Mouse (Mus musculus): ENCODE results near the gene Fxyd6. TPM values are rescaled to one million over a fixed set of nuclear protein-coding genes. Genes with fewer than 3 reads are reported as not detected.

The Fxyd6 gene
- total RNA-seq (2015) = not detected in 2 replicates
- 0.07 TPM in 1 of 2 replicates, not detected in the other for total RNA-seq (2017)

DNA sequence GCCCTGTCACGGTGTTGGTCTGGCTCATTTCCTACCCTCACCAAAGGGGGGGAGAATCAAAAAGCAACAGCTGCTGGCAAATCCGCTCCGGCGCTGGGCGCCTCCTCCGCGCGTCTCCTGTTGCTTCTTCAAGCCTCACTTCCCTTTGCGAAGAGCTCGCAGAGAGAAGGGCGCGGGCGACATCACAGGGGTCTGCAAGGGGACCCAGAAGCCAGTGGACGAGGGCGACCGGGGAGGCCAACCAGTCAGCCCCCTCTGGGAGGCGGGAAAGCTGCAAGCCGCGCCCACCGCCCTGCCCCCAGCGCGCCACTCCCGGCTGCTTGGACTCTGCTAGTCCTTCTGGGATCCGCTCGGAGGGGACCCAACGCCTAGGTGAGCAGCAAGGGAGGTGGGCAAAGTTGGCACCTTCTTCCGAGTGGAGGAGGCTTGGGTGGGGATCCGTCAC lies at the start of gene Fxyd6:
Gene Fxyd6, plus strand, starts transcription at position 69 of the 445 bp plus-strand sequence.
- ATAC-seq (replicated peaks; ENCODE audit: poor library complexity) = no peak

GRCm38 (mm10) chr9:45321465-45321864 lies 48.5 kb upstream of the Fxyd6 start:
- ATAC-seq (replicated peaks; ENCODE audit: poor library complexity) = no peak

DNA sequence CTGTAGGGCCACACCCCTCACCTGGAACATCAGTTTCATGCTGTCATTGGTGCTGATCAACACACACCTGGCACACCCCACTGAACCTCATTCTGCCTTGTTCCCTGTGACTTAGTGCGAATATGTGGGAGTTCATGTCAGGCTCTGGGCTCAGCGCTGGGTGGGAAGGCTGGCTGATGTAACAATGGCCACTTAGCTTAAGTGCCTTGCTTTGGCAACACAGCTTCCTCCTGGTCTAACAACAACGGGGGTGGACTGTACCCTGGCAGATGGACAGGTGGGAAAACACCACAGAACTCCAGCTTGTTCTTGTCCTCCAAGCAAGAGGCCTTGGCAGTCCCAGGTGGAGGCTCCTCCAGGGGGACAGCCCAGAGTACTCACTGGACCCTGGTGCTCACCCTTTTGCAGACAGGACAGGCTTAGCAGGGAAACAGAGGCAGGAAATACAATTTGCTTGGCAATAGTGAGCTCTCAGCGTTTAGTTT lies 48.0 kb upstream of the Fxyd6 start:
- no peak for ATAC-seq (replicated peaks; ENCODE audit: poor library complexity)

GRCm38 (mm10) chr9:45326390-45326789 lies 43.6 kb upstream of the Fxyd6 start:
- ATAC-seq (replicated peaks; ENCODE audit: poor library complexity) = no peak

GRCm38 (mm10) chr9:45328263-45328662 lies 41.7 kb upstream of the Fxyd6 start:
- no peak for ATAC-seq (replicated peaks; ENCODE audit: poor library complexity)

- ATAC-seq (replicated peaks; ENCODE audit: poor library complexity) = peak; percentile 42; the same call in 1 of the 2 replicates
These were observed 40.4 kb upstream of the Fxyd6 start for GRCm38 (mm10) chr9:45329577-45329976.

GRCm38 (mm10) chr9:45337406-45337805 lies 32.6 kb upstream of the Fxyd6 start:
- ATAC-seq (replicated peaks; ENCODE audit: poor library complexity) = no peak

DNA sequence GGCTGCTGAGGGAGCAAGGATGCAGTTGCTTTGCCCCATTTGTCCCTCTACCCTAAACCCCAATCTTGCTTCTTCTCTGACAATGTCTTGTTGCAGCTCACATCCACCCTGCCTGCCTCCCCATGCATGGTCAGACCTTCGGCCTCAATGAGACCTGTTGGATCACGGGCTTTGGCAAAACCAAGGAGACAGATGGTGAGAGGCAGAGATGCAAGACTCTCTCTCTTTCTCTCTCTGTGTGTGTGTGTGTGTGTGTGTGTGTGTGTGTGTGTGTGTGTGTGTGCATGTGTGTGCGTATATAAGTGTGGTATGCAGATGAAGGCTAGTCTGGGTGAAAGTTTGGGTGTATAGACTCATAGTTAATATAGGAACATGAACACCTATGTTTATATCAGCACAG lies 26.9 kb upstream of the Fxyd6 start:
- no peak for ATAC-seq (replicated peaks; ENCODE audit: poor library complexity)

DNA sequence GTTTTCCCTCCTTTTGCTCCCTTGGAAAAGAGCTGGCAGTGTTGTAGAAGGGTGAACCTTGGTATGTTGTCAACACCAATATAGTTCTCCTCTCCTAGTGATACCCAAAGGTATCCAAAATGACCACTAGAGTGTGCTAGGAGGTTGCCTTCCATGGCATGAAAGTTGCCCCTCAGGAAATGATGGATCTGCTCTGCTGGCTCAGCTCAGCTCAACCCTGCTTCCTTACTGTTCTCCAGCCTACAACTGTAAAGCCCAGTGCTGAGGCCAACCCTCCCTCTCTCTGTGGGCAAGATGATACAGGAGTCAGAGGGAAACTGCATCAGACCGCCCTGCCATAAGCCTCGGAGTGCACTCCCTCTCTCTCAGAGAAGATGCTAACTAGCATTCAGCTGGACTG lies 24.5 kb upstream of the Fxyd6 start:
- ATAC-seq (replicated peaks; ENCODE audit: poor library complexity) = peak; percentile 50; the same call in 1 of the 2 replicates

DNA sequence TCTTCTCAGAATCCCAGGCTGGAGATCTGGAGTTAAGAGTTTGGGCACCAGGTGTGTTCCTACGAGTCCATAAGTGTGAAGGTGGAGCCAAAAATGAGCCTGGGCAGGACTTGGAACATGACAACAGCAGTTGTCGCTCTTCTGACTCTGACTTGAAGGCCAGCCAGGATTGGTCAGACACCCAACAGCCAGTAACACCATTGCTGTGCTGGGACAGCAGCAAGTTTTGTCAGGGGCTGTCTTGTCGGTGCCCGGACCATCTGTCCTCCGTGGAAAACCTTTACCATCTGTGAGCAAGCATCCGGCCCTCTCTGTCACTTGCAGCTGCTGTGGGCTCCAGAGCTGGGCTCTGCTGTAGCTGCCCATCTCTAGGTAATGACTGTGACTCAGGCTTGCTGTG lies 23.7 kb upstream of the Fxyd6 start:
- ATAC-seq (replicated peaks; ENCODE audit: poor library complexity) = no peak

GRCm38 (mm10) chr9:45348560-45348959 lies 21.4 kb upstream of the Fxyd6 start:
- ATAC-seq (replicated peaks; ENCODE audit: poor library complexity) = no peak

- no peak for ATAC-seq (replicated peaks; ENCODE audit: poor library complexity)
These were observed 20.8 kb upstream of the Fxyd6 start for GRCm38 (mm10) chr9:45349181-45349580.

DNA sequence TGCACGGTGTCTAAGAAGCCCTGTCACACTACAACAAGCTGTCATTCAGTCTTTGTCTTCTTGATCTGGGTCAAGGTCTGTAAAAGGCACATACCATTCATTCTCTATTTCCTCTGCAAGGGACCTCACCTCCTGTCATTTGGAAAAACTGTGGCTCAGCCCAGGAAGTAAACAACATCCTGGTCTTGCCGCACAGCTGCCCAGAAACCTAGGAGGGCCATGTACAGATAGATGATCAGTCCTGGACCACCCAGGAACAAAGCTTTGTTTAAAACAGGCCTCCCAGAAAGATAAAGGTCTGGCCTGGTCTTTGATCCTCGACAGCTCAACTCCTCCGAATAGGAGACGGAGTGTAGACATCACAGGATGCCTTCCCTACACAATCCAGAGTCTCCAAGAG lies 20.1 kb upstream of the Fxyd6 start:
- no peak for ATAC-seq (replicated peaks; ENCODE audit: poor library complexity)

DNA sequence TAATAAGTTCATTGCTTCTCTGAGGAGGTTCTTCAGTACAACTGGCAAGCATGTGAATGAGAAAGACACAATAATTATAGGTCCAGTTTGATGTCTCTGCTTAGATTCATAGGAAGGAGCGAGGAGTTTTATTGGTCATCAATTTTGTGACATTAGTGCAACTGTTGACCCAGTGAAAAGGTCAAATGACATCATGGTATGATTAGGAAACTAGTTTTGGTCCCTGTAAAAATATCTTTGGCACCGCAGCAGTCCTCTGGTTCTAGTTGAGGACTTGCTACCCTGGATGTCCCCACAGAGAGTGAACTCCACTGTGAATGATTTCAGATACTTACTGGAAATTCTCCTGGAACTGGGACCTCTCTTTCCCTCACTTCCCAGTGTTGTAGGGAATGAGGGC lies 14.8 kb upstream of the Fxyd6 start:
- no peak for ATAC-seq (replicated peaks; ENCODE audit: poor library complexity)

DNA sequence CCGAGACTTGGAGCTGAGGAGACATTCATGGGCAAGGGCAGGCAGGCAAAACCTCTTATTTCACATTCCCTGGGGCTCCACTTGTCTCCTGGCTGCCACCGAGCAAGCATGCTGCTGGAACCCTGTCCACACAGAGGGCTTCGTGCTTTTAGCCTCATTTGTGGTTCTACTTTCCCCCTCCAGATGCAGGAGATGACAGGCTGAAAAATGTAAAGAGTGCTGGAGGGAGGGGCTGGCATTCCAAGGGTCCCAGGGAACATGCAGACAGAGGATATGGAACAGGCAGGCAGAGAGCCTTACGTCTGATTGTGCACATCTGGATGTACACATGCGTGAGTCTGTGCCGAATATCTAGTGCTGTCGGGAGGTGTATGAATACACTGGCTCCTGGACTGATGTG lies 11.6 kb upstream of the Fxyd6 start:
- no peak for ATAC-seq (replicated peaks; ENCODE audit: poor library complexity)

DNA sequence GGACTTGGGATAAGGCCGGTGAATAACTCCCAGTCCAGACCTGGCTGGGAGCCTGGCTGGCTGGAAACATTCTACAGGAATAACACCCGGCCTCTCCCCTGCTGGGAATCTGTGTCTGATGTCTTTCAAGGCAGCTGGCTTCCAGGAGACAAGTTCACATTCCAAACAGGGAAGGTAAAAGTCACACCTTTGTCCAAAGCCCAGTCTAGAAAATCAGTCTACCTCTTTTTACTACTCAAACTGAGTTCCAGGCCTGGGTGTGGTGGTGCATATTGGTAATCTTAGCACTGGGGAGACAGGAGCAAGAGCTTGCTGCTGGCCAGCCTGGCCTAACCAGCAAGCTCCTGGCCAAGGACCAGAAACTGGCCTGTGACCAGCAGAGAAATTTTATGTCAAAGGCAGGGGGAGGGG lies 7.9 kb upstream of the Fxyd6 start:
- ATAC-seq (replicated peaks; ENCODE audit: poor library complexity) = no peak

GRCm38 (mm10) chr9:45363639-45364214 lies 6.3 kb upstream of the Fxyd6 start:
- no peak for ATAC-seq (replicated peaks; ENCODE audit: poor library complexity)

- ATAC-seq (replicated peaks; ENCODE audit: poor library complexity) = no peak
These were observed 2.3 kb upstream of the Fxyd6 start for GRCm38 (mm10) chr9:45367716-45368115.

GRCm38 (mm10) chr9:45368341-45368901 lies 1.6 kb upstream of the Fxyd6 start:
- ATAC-seq (replicated peaks; ENCODE audit: poor library complexity) = no peak

DNA sequence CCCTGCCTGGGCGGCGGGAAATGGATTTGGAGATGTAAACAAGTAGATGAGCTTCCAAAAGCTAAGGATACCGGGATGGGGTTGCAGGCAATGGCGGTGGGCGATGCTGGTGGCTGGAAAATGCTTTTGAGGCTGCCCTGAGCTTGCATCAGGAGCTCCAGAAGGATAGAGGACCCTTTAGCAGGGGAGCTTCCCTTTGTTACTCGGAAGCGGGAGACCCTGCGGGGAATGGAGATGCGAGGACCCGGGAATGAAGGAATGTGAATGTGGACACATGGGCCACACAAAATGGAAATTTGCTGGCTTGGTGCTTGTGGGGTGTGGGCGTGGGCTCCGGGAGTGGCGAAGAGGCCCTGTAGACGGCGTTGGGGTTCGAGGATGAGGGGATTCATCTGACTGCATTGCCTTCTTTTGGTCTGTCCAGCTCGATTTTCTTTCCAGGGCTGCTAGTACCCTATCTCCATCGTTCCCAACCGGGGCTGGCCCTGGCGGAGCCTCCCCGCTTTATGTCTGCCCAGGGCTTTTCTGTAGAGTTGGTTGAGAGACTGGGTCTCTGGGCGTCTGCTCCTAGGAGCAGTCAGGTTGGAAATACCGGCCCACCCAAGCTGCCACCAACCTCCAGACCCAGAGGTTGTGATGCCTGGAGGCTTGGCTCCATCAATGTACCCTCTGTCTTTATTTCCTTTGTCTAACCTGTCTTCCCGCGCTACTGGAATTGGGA lies 791 bp downstream of the Fxyd6 start:
- ATAC-seq (replicated peaks; ENCODE audit: poor library complexity) = no peak

DNA sequence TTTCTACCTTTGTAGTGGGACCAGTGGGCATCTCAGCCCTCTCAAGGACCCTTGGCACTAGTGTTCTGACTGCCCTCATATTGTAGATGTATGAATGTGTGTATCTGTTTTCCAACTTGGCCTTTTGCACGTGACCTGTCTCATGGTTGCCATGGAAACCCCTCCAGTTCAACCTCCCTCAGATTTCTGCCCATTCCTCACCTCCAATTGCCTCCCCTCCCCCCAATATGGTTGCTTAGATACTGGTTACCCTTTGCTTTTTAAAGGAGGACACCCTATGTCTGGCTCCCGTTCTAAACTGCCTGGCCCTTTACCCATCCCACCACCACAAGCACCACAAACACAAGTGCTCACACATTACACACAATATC lies 1.3 kb downstream of the Fxyd6 start:
- no peak for ATAC-seq (replicated peaks; ENCODE audit: poor library complexity)

- ATAC-seq (replicated peaks; ENCODE audit: poor library complexity) = no peak
These were observed 3.9 kb downstream of the Fxyd6 start for GRCm38 (mm10) chr9:45373896-45374295.

Data from megakaryocyte progenitor cell, adult 5-6 weeks (primary cell).